Mouse (Mus musculus): ENCODE measurements around the gene Foxq1.

Gene Foxq1

GRCm38 (mm10) chr13:31555834-31556233 is at the start of gene Foxq1:
Gene Foxq1, plus strand, starts transcription at chr13:31556134.
- no peak for DNase-seq

DNA sequence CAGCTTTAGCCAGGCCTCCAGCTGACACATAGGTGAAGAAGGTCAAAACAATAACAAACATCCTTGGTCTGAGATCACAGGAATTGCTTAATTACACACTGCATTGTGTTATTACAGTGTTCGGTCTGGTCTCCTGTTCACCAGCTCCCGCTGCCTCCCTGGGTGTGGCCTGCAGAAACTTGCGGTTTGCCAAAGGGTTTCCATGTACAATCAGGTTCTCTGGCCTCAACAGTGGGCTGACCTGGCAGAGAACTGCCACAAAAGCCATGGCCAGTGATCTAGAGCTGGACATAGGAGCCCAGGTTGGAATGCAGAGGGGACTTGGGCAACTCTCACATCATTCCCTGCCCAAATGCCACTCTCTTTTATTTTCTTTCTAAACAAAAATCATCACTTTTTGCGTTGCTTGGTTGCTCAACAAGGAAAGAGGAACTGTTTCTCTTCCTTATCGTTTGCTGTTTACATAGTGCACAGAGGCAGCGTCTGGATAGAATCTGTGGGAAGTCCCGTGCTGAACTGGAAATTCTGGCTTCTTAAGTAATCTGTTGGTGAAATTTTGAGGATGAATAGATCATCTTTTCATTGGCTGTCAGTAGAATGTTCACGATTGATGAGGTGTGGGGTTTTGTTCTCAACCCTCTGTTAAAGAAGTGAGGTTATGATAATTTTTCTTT is 49.3 kb upstream of the Foxq1 start:
- DNase-seq: no peak

DNA sequence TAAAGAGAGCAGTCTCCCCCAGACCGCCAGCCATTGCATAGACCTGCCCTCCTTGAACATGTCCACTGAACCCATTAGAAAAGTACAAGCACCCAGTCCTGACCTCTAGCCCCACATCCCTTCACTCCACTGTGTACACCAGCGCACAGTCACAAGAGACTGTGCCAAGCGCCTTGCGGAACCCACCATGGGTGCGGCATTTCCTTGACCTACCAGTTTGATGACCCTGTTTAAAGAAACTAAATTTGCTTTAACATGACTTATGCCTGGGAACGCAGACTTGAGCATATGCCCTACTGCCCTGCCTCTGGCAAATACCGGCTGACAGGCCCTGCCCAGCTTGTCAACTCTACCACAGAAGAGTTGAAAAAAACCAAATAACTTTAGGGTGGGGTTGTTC is 40.7 kb upstream of the Foxq1 start:
- DNase-seq: no peak

DNA sequence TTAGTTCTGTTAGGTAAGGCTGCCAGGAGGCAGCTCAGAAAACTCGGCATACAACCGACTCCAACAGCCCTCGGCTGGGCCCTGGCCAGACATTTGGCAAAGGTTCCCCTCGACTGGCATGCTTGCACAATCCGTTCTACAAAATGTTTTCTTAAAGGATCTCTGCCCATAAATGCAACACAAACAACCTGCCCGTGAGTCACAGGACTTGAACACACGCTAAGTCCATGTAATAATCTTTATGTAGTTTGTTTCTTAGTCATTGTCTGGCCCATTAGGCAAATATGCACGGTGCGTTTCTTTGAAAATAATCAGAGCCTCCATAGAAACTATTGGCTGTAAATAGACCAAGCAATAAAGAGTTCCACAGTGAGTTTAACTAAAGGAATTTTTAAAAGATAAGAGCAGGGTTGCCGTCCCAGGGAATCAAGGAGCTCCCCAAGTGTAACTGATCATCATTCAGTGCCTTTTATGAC is 37.5 kb upstream of the Foxq1 start:
- no peak for DNase-seq

- no peak for DNase-seq
Observed at GRCm38 (mm10) chr13:31518971-31519370, 37.0 kb upstream of the Foxq1 start.

- DNase-seq: no peak
Observed at GRCm38 (mm10) chr13:31524976-31525375, 31.0 kb upstream of the Foxq1 start.

- no peak for DNase-seq
Observed at GRCm38 (mm10) chr13:31531186-31531585, 24.7 kb upstream of the Foxq1 start.

- no peak for DNase-seq
Observed at GRCm38 (mm10) chr13:31531651-31532061, 24.3 kb upstream of the Foxq1 start.

GRCm38 (mm10) chr13:31534726-31535125 is 21.2 kb upstream of the Foxq1 start:
- DNase-seq: no peak

DNA sequence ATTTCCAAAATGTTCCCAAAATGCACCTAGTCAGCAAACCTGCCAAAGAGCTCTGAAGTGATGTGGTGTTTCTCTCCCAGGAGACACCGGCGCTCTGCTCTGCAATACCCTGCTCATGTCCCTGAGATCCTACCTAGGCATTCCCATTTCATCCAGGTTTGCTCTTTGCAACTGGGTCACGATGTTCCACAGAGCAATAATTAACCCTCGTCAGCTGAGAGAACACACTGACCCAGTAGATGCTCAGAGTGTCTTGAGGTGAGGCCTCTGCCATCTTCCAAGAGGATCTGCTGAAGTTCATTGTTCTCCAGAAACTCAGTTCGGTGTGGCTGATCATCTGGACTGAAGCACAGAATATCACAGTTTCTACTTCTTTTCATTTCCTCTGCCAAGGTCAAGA is 12.9 kb upstream of the Foxq1 start:
- no peak for DNase-seq

DNA sequence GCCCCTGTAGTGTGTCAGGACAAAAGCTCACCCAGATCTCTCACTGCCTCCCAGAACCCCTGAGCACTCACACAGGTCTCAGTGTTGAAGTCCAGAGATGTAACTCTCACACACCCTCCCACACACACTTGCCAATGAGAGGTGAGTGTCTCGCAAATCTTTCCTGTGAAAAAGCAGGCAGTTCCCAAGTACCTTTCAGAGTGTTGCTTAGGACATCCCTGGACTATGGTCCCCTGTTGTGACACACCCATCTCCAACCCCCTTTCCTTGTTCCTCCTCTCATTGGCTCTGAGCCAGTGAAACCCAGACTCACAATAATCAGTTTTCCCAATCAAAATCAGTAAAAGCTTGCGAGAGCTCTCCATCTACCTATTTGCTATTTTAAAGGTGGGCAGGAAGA is 9.2 kb upstream of the Foxq1 start:
- no peak for DNase-seq

DNA sequence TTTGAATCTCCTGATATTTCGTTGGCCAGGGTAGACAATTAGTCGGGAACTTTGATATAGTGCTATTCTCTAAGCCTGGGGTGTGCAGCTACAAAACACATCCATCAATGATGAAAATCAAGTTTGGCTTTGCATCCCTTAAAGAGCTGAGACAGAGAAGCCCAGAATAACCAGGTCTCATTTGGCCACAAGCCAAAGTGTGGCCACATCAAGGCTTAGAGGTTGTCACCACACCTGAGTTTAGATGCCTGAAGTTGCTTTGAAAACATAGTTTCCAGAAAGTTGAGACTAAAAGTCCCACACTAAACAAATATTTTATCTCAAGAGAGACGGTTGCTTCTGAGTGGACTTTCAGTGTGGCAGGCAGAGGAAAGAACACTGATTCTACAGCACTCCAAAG is 8.7 kb upstream of the Foxq1 start:
- DNase-seq: no peak

- no peak for DNase-seq
Observed at GRCm38 (mm10) chr13:31547610-31548009, 8.3 kb upstream of the Foxq1 start.

DNA sequence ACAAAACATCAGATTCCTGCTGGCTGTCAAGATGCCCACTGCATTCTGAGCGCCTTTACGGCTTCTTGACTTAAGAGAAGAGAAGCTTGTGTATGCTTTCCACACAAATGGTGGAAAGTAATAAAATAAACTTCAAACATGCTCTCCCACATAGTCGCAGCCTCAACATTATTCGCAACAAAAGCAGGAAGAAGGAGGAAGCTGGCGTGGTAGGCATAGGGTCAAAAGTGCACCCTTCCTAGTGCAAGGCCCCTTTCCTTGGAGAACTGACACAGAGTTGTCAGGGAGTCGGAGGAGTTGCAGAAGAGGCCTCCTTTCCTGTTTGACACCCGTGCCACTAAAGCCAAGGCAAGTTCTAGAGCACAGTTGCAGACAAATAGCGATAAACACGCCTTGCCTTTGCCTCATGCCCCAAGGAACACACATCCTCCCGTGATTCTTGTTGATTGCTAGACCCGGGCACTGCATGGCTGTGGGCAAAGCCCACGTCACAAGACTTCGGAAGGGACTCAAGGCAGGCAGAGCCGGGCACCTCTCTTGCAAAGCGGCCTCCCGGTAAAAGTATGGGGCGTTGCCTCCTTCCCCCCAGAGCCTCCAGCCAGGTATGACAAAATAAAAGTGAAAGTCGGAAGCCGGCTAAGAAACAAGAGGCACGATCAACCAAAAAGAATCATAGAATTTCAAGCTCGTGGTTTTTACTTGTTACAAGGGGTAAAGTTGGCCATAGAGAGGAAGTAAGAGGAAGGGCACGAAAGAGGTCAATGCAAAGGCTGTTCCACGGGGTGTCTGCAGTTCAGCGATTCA is 1.2 kb downstream of the Foxq1 start:
- no peak for DNase-seq

- DNase-seq: peak; percentile 5
Observed at GRCm38 (mm10) chr13:31557768-31558520, 2.0 kb downstream of the Foxq1 start.

DNA sequence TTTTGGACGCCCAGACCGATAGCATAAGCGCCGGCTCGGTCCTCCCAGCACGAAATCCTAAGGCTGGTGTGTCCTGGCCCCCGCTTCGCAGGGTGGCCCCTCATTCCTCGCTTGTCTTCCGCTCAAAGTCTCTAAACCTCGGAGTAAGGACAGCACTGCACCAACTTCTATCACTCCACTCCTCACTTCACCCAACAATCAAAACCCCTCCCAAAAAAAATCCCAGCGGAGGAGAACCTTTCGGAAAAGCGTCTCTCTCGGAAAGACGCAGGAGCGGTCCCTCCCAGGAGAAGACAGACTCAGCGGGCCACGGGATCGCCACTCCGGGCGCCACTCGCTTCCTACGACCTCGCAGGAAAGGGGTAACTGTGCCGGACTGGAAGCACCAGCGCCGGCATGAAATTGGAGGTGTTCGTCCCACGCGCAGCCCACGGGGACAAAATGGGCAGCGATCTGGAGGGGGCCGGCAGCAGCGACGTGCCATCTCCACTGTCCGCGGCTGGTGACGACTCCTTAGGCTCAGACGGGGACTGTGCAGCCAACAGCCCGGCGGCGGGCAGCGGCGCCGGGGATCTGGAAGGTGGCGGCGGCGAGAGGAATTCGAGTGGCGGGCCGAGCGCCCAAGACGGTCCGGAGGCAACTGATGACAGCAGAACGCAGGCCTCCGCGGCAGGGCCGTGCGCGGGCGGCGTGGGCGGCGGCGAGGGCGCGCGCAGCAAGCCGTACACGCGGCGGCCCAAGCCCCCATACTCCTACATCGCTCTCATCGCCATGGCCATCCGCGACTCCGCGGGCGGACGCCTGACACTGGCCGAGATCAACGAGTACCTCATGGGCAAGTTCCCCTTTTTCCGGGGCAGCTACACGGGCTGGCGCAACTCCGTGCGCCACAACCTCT is 2.8 kb downstream of the Foxq1 start, which contains the start of gene A530084C06Rik:
Gene A530084C06Rik, minus strand, starts transcription at position 813 of the 898 bp plus-strand sequence.
- peak; percentile 8 for DNase-seq

- DNase-seq: peak; percentile 41
Observed at GRCm38 (mm10) chr13:31559419-31560144, 3.6 kb downstream of the Foxq1 start.

- DNase-seq: no peak
Observed at GRCm38 (mm10) chr13:31564394-31564793, 8.5 kb downstream of the Foxq1 start.

GRCm38 (mm10) chr13:31567099-31567498 is 11.2 kb downstream of the Foxq1 start:
- DNase-seq: no peak

DNA sequence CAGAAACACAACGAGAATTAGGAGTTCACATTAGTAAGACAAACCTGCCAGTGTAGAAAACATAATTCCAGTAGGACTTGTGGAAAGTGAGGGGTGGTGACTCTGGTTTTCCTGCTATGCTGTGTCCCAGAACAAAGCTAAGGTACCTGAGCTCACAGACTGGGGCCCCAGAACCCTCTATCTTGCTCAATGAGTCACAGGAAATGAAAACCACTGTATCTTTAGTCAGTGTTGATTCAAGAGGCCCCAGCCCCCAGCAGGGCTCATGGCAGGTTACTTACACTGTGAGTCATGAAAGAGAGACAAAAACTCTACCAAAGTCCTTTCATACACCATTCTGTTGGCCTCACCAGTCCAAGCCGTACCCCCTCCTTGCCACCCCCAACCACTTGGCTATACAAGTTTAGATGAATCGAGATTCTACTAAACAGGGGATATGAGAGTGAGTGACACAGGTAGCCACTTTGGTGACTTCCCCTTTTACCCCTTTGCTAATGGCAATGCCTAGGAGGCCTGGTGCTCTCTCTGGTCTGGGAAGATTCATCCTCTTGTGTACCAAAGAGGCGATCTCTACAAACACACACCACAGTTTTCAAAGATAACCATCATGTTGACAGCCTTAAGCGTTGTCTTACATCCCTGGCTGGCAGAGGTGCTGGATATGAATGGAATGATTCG is 11.8 kb downstream of the Foxq1 start:
- no peak for DNase-seq

All from thymus, postnatal 25 days (tissue).